Mouse (Mus musculus): ENCODE data around the gene Ptk7. TPM values are rescaled to one million over a fixed set of nuclear protein-coding genes. Genes with fewer than 3 reads are reported as not detected.
A peak's percentile ranks its signal among the peaks of the same experiment; 100 is the strongest.

Gene Ptk7
- total and polyA plus RNA-seq, 2 experiments from 2014 or later = 22.5 to 62.6 TPM

DNA sequence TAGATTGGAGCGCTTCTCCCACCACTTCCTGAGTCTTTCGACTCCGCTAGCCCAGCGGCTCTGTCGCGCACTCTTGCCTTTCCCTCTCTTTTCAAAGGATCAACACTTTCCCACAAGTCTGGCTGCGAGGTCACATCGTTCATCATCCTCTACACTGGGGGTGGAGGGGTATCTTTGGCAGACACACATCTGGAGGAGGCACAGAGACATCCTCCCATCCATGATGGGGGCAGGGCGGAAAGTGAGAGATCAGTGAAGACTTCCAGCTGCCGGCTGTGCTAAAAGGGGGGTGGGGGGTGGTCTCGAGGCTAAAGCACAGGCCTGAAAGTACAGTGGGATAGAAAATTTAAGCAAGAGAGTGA is 72.7 kb downstream of the Ptk7 start:
- no peak for TF ChIP-seq CTCF (IDR thresholded peaks at IDR 0.05)
- Histone ChIP-seq H3K9ac (replicated peaks; ENCODE audit: low read length, poor library complexity, severe bottlenecking) (peak overlapping the region; percentile 39), H3K4me3 (ENCODE audit: low read depth, low read length) (peak overlapping the region; percentile 100), H3K4me1 (ENCODE audit: insufficient read depth, low read length) (peaks cover 20% of the 10 kb centered on the region), H3K27ac (ENCODE audit: low read depth, low read length) (peak overlapping the region; percentile 73), H3K4me2 (ENCODE audit: low read depth, low read length, poor library complexity, severe bottlenecking) (peak overlapping the region; percentile 86), H3K27me3 (ENCODE audit: insufficient read depth, low read length) (no peaks in the 10 kb centered on the region), H3K36me3 (ENCODE audit: insufficient read depth, low read length) (peaks cover 3% of the 10 kb centered on the region; the same call in 1 of the 2 replicates), H3K9me3 (ENCODE audit: low read length) (no peaks in the 10 kb centered on the region)
- under 1% methylated on average over 11 of the region's 11 CpGs for WGBS
- DNase-seq (ENCODE audit: low spot score) (no peak), ATAC-seq (ENCODE audit: low FRiP score) (peak; percentile 9)

DNA sequence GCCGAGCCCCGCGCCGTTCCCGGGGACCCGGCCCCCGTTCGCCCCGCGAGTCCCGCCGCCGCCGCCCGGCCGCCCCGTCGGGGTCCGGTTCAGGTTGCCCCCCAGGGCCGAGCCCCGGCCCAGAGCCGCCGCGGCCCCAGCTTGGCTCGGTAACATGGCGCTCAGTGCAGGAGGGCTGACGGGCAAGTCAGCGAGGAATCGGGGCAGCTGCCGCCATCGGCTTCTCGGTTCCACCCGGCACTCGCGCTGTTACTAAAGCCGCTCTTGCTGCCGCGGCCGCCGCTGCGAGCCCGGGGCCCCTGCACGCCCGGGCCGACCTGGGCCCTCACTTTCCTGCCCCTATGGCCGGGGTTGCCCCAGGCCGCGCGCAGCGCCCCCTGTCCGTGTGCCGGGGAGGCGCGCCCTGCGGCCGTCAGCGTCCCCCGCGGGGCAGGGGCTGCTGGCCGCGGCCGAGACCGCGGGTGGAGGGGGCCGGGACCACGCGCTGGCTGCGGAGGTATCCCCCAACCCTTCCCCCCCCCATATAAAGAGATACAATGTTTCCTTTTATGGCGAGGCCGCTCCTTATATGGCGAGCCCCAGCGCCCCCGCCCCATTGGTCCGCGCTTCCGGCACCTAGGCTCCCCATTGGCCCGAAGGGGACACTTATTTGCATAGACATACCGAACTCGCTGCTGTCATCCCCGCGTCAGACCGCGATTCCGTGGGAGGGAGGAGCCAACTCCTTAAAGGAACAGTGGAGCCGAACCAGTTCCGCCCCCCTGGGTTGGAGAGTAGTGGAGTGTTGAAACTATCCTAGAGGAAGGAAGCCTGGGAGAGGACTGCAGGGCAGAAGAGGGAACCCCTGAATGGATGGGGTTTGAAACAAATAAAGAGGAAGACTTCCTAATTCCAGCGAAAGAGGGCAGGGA is 73.4 kb downstream of the Ptk7 start, which contains the start of gene Srf:
TSS of gene Srf (minus strand) at position 503 of the 911 bp plus-strand sequence.
- Histone ChIP-seq H3K27me3 (ENCODE audit: insufficient read depth, low read length) (no peaks in the 10 kb centered on the region), H3K4me2 (ENCODE audit: low read depth, low read length, poor library complexity, severe bottlenecking) (peak within 1 kb of the TSS; percentile 86), H3K9ac (replicated peaks; ENCODE audit: low read length, poor library complexity, severe bottlenecking) (peak within 1 kb of the TSS; percentile 99), H3K4me1 (ENCODE audit: insufficient read depth, low read length) (peaks cover 20% of the 10 kb centered on the region), H3K4me3 (ENCODE audit: low read depth, low read length) (peak within 1 kb of the TSS; percentile 100), H3K36me3 (ENCODE audit: insufficient read depth, low read length) (peaks cover 9% of the 10 kb centered on the region; the same call in 1 of the 2 replicates), H3K27ac (ENCODE audit: low read depth, low read length) (peak within 1 kb of the TSS; percentile 91), H3K9me3 (ENCODE audit: low read length) (no peaks in the 10 kb centered on the region)
- DNase-seq (ENCODE audit: low spot score) = peak; percentile 99
- peak; percentile 94 for ATAC-seq (ENCODE audit: low FRiP score)
- peak; percentile 55 for TF ChIP-seq CTCF (IDR thresholded peaks at IDR 0.05)
- WGBS = under 1% methylated on average over 46 of the region's 87 CpGs

DNA sequence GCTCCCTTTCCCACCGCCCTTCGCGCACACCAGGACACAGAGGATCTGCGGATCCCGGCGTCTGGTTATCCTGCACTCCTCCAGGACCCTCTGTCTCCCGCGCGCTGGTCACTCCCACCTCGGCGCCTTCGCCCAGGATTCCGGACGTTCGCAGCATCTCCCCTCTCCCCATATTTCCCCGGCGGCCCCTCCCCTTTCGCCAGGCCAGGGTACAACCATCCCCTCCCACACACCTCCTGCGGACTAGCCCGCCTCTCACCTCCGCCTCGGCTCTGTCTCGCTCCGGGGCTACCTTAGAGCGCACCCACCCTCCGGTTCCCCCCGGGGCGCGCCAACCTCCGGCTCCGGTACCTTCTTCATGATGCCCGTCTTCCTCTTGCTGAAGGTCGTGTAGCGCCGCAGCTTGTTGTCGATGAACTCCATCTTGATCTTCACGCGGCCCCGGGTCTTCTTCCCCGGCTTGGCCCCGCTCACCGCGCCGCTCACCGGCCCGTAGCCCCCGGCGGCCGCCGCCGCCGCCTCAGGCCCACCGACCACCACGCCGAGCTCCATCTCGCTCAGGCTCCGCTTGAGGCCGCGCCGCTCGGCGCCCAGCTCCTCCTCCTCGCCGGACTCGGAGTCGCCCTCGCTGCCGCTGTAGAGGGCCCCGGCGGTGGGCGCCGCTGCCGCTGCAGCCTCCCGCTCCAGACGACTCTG is 74.2 kb downstream of the Ptk7 start:
- peak overlapping the region; percentile 91 for H3K27ac ChIP-seq (ENCODE audit: low read depth, low read length)
- H3K27me3 ChIP-seq (ENCODE audit: insufficient read depth, low read length) = no peaks in the 10 kb centered on the region
- ATAC-seq (ENCODE audit: low FRiP score) = peak; percentile 10; the same call in 1 of the 2 replicates
- H3K9me3 ChIP-seq (ENCODE audit: low read length) = no peaks in the 10 kb centered on the region
- H3K4me2 ChIP-seq (ENCODE audit: low read depth, low read length, poor library complexity, severe bottlenecking) = peak overlapping the region; percentile 86
- H3K36me3 ChIP-seq (ENCODE audit: insufficient read depth, low read length) = peaks cover 15% of the 10 kb centered on the region
- peak; percentile 28 for DNase-seq (ENCODE audit: low spot score)
- H3K4me3 ChIP-seq (ENCODE audit: low read depth, low read length) = peak overlapping the region; percentile 100
- WGBS = under 1% methylated on average over 71 of the region's 75 CpGs
- H3K9ac ChIP-seq (replicated peaks; ENCODE audit: low read length, poor library complexity, severe bottlenecking) = peak overlapping the region; percentile 99
- no peak for TF ChIP-seq CTCF (IDR thresholded peaks at IDR 0.05)
- H3K4me1 ChIP-seq (ENCODE audit: insufficient read depth, low read length) = peaks cover 20% of the 10 kb centered on the region

DNA sequence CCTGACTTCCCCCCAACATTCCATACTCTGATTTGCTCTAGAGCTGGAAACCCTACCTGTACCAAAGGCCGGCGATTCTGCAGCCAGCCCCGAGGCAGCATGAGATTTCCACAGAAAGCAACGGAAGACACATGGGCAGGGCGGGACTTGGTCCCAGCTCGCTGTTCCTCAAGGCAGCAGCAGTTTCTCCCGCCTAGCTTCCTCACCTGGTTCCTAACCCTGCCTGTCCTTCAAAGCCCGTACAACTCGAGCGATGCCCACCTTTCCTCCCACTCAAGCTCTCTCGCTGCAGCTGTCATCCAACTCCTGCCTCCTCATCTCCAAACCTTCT is 74.7 kb downstream of the Ptk7 start:
- H3K4me3 ChIP-seq (ENCODE audit: low read depth, low read length) = peak overlapping the region; percentile 100
- no peak for ATAC-seq (ENCODE audit: low FRiP score)
- peaks cover 20% of the 10 kb centered on the region for H3K4me1 ChIP-seq (ENCODE audit: insufficient read depth, low read length)
- DNase-seq (ENCODE audit: low spot score) = peak; percentile 21
- WGBS = under 1% methylated on average over 11 of the region's 11 CpGs
- no peaks in the 10 kb centered on the region for H3K27me3 ChIP-seq (ENCODE audit: insufficient read depth, low read length)
- peak overlapping the region; percentile 91 for H3K27ac ChIP-seq (ENCODE audit: low read depth, low read length)
- TF ChIP-seq CTCF (IDR thresholded peaks at IDR 0.05) = no peak
- no peaks in the 10 kb centered on the region for H3K9me3 ChIP-seq (ENCODE audit: low read length)
- H3K36me3 ChIP-seq (ENCODE audit: insufficient read depth, low read length) = peaks cover 18% of the 10 kb centered on the region
- peak overlapping the region; percentile 86 for H3K4me2 ChIP-seq (ENCODE audit: low read depth, low read length, poor library complexity, severe bottlenecking)
- H3K9ac ChIP-seq (replicated peaks; ENCODE audit: low read length, poor library complexity, severe bottlenecking) = peak overlapping the region; percentile 99

DNA sequence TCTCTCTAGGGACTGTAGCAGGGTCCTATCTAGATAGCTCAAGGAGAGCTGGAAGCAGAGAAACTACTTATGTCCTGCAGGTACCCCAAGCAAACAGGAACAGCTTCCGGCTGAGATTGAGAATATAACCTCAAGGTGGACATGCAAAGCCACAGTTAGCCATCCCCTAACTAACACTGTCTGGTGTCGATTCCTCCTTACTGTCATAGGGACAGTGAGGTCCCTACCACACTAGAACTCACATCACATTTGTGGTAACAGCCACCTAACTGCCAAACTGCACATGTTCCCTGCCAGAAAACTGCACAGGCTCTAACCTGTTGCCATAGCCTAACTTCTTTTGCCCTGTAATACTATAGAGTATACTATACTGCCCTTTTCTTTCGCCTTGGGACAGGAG is 75.4 kb downstream of the Ptk7 start:
- no peak for ATAC-seq (ENCODE audit: low FRiP score)
- peak overlapping the region; percentile 100 for H3K4me3 ChIP-seq (ENCODE audit: low read depth, low read length)
- H3K27me3 ChIP-seq (ENCODE audit: insufficient read depth, low read length) = no peaks in the 10 kb centered on the region
- H3K9ac ChIP-seq (replicated peaks; ENCODE audit: low read length, poor library complexity, severe bottlenecking) = peak overlapping the region; percentile 99; the same call in 1 of the 2 replicates
- H3K4me1 ChIP-seq (ENCODE audit: insufficient read depth, low read length) = peaks cover 20% of the 10 kb centered on the region
- H3K4me2 ChIP-seq (ENCODE audit: low read depth, low read length, poor library complexity, severe bottlenecking) = peak overlapping the region; percentile 86
- peaks cover 23% of the 10 kb centered on the region for H3K36me3 ChIP-seq (ENCODE audit: insufficient read depth, low read length)
- WGBS = 65% methylated on average over 3 of the region's 3 CpGs
- H3K27ac ChIP-seq (ENCODE audit: low read depth, low read length) = no peak overlapping the region
- H3K9me3 ChIP-seq (ENCODE audit: low read length) = no peaks in the 10 kb centered on the region
- no peak for TF ChIP-seq CTCF (IDR thresholded peaks at IDR 0.05)
- no peak for DNase-seq (ENCODE audit: low spot score)
